Mouse (Mus musculus): ENCODE measurements at regions not wholly inside any gene's neighbourhood (a gene's known extent, or its start where the extent isn't known, plus 50 kb on each side); places are given as distances from the start of the nearest gene placed in this dataset.
A peak's percentile ranks its signal among the peaks of the same experiment; 100 is the strongest.

- WGBS = 80% methylated on average over 1 of the region's 1 CpGs
Observed at GRCm38 (mm10) chr11:18448879-18449278, 495.2 kb upstream of the Etaa1 start.

GRCm38 (mm10) chr11:18444600-18444999 is 490.9 kb upstream of the Etaa1 start:
- WGBS = 42% methylated on average over 8 of the region's 8 CpGs
- DNase-seq (ENCODE audit: low spot score) = no peak
- no peak for ATAC-seq (ENCODE audit: low FRiP score, low read depth)

More at GRCm38 (mm10) chr11:18448879-18449278, 495.2 kb upstream of the Etaa1 start:
- DNase-seq (ENCODE audit: low spot score) (no peak), ATAC-seq (ENCODE audit: low FRiP score, low read depth) (no peak)
- Histone ChIP-seq H3K4me1 (ENCODE audit: control insufficient read depth, insufficient read depth, low read length) (no peaks in the 10 kb centered on the region), H3K4me3 (replicated peaks; ENCODE audit: low read length) (no peak overlapping the region), H3K9ac (ENCODE audit: low read depth, low read length, severe bottlenecking) (no peak overlapping the region), H3K27ac (replicated peaks; ENCODE audit: low read depth, low read length) (no peak overlapping the region), H3K9me3 (ENCODE audit: control insufficient read depth, low read length) (no peaks in the 10 kb centered on the region), H3K4me2 (replicated peaks; ENCODE audit: low read depth, low read length, severe bottlenecking) (no peak overlapping the region), H3K36me3 (ENCODE audit: control insufficient read depth, insufficient read depth, low read length) (no peaks in the 10 kb centered on the region), H3K27me3 (ENCODE audit: control insufficient read depth, insufficient read depth, low read length) (no peaks in the 10 kb centered on the region)
- no peak for TF ChIP-seq POLR2A (IDR thresholded peaks at IDR 0.05; ENCODE audit: borderline replicate concordance, extremely low read depth, insufficient read depth, insufficient read length)

GRCm38 (mm10) chr11:18444101-18444500 is 490.4 kb upstream of the Etaa1 start:
- no peaks in the 10 kb centered on the region for H3K27me3 ChIP-seq (ENCODE audit: control insufficient read depth, insufficient read depth, low read length)
- no peaks in the 10 kb centered on the region for H3K36me3 ChIP-seq (ENCODE audit: control insufficient read depth, insufficient read depth, low read length)
- no peaks in the 10 kb centered on the region for H3K4me1 ChIP-seq (ENCODE audit: control insufficient read depth, insufficient read depth, low read length)
- DNase-seq (ENCODE audit: low spot score) = no peak
- peak; percentile 26; the same call in 1 of the 2 replicates for ATAC-seq (ENCODE audit: low FRiP score, low read depth)
- no peak overlapping the region for H3K4me3 ChIP-seq (replicated peaks; ENCODE audit: low read length)
- H3K4me2 ChIP-seq (replicated peaks; ENCODE audit: low read depth, low read length, severe bottlenecking) = no peak overlapping the region
- no peak overlapping the region for H3K9ac ChIP-seq (ENCODE audit: low read depth, low read length, severe bottlenecking)
- H3K9me3 ChIP-seq (ENCODE audit: control insufficient read depth, low read length) = no peaks in the 10 kb centered on the region
- 24% methylated on average over 5 of the region's 5 CpGs for WGBS
- no peak overlapping the region for H3K27ac ChIP-seq (replicated peaks; ENCODE audit: low read depth, low read length)
- no peak for TF ChIP-seq POLR2A (IDR thresholded peaks at IDR 0.05; ENCODE audit: borderline replicate concordance, extremely low read depth, insufficient read depth, insufficient read length)

More at GRCm38 (mm10) chr11:18444600-18444999, 490.9 kb upstream of the Etaa1 start:
- no peaks in the 10 kb centered on the region for H3K4me1 ChIP-seq (ENCODE audit: control insufficient read depth, insufficient read depth, low read length)
- no peak overlapping the region for H3K4me2 ChIP-seq (replicated peaks; ENCODE audit: low read depth, low read length, severe bottlenecking)
- H3K9me3 ChIP-seq (ENCODE audit: control insufficient read depth, low read length) = no peaks in the 10 kb centered on the region
- H3K36me3 ChIP-seq (ENCODE audit: control insufficient read depth, insufficient read depth, low read length) = no peaks in the 10 kb centered on the region
- no peak for TF ChIP-seq POLR2A (IDR thresholded peaks at IDR 0.05; ENCODE audit: borderline replicate concordance, extremely low read depth, insufficient read depth, insufficient read length)
- H3K27me3 ChIP-seq (ENCODE audit: control insufficient read depth, insufficient read depth, low read length) = no peaks in the 10 kb centered on the region
- no peak overlapping the region for H3K27ac ChIP-seq (replicated peaks; ENCODE audit: low read depth, low read length)
- H3K4me3 ChIP-seq (replicated peaks; ENCODE audit: low read length) = no peak overlapping the region
- no peak overlapping the region for H3K9ac ChIP-seq (ENCODE audit: low read depth, low read length, severe bottlenecking)

- DNase-seq (ENCODE audit: low spot score) = no peak
- TF ChIP-seq POLR2A (IDR thresholded peaks at IDR 0.05; ENCODE audit: borderline replicate concordance, extremely low read depth, insufficient read depth, insufficient read length) = no peak
- Histone ChIP-seq H3K36me3 (ENCODE audit: control insufficient read depth, insufficient read depth, low read length) (no peaks in the 10 kb centered on the region), H3K9ac (ENCODE audit: low read depth, low read length, severe bottlenecking) (no peak overlapping the region), H3K4me2 (replicated peaks; ENCODE audit: low read depth, low read length, severe bottlenecking) (no peak overlapping the region), H3K4me1 (ENCODE audit: control insufficient read depth, insufficient read depth, low read length) (no peaks in the 10 kb centered on the region), H3K27me3 (ENCODE audit: control insufficient read depth, insufficient read depth, low read length) (no peaks in the 10 kb centered on the region), H3K27ac (replicated peaks; ENCODE audit: low read depth, low read length) (no peak overlapping the region), H3K9me3 (ENCODE audit: control insufficient read depth, low read length) (no peaks in the 10 kb centered on the region), H3K4me3 (replicated peaks; ENCODE audit: low read length) (no peak overlapping the region)
- 56% methylated on average over 2 of the region's 2 CpGs for WGBS
- ATAC-seq (ENCODE audit: low FRiP score, low read depth) = no peak
Observed at GRCm38 (mm10) chr11:18443156-18443555, 489.5 kb upstream of the Etaa1 start.

GRCm38 (mm10) chr11:18437834-18438611 is 484.3 kb upstream of the Etaa1 start:
- no peak for DNase-seq (ENCODE audit: low spot score)
- Histone ChIP-seq H3K36me3 (ENCODE audit: control insufficient read depth, insufficient read depth, low read length) (no peaks in the 10 kb centered on the region), H3K9ac (ENCODE audit: low read depth, low read length, severe bottlenecking) (no peak overlapping the region), H3K9me3 (ENCODE audit: control insufficient read depth, low read length) (no peaks in the 10 kb centered on the region), H3K27ac (replicated peaks; ENCODE audit: low read depth, low read length) (no peak overlapping the region), H3K4me2 (replicated peaks; ENCODE audit: low read depth, low read length, severe bottlenecking) (no peak overlapping the region), H3K4me1 (ENCODE audit: control insufficient read depth, insufficient read depth, low read length) (no peaks in the 10 kb centered on the region), H3K27me3 (ENCODE audit: control insufficient read depth, insufficient read depth, low read length) (no peaks in the 10 kb centered on the region), H3K4me3 (replicated peaks; ENCODE audit: low read length) (no peak overlapping the region)
- ATAC-seq (ENCODE audit: low FRiP score, low read depth) = no peak
- 53% methylated on average over 6 of the region's 6 CpGs for WGBS
- TF ChIP-seq POLR2A (IDR thresholded peaks at IDR 0.05; ENCODE audit: borderline replicate concordance, extremely low read depth, insufficient read depth, insufficient read length) = no peak

All from limb, embryonic 14.5 days (tissue).